Mouse (Mus musculus): ENCODE results near the gene Xpot.

Gene Xpot

DNA sequence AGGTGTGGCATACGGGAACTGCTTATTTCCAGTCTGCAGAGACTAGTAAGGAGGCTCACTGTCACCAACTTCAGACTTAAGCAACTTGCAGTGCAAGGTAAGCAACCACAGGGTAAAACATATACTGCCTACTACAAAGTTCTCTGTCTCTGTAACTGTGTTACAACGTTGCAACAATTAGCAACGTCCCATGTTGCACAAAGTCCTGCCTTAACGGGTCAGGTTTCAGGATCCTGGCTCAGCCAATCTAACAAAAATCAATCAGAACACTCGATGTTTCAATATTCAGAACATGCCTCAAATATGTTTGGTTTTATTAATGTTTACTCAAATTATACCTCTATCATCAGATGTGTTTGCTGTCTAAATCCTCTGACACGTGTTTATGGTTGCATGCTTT is 3.7 kb downstream of the Xpot start:
- DNase-seq (ENCODE audit: low read depth, low spot score), result no peak

DNA sequence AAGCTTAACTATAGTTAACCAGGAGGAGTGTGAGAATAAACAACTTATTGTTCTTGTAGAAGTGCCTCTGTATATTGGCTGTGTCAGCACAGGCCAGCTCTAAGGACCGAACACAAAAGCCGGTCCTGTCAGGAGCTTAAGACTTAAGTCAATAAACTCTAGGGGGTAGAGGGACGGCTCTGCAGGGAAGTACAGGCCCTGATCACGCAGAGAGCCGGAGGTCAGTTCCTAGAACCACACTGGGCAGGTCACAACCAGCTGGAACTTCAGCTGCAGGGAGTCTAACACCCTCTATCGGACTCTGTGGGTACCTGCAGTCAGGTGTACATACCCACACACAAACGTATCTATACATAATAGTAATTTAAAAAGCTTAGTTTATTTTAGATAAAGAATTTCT is 10.2 kb downstream of the Xpot start:
- no peak for DNase-seq (ENCODE audit: low read depth, low spot score)

DNA sequence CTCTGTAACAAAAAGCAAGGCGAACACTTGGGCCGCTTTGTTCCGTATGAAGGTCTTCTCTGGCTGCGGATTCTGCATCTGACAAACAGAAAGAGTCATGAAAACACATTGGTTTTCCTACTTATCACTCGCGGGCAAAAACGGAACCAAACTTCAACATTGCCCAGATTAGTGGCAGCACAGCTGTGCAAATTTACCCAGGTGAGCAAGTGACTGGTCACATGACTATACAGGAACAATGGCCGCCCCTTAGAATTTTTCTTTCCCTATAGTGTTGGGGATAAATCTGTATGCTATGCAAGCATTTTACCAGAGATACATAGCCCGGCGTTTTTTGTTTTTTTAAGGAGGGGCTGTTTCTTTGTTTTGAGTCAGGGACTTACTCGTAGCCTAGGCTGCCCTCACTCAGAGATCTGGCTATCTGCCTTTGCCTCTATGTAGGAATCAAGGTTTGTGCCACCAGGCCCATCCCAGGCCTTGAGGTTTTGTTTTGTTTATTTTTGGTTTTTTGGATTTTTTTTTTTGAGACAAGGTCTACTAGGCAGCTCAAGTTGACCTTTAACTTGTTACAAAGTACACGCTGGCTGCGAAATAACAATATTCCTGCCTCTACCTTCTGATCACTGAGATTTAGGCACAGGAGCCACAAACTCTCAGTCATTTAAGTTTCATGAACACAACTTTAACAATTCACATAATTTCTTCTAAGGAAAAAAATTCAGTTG is 10.8 kb downstream of the Xpot start:
- DNase-seq (ENCODE audit: low read depth, low spot score), result no peak

DNA sequence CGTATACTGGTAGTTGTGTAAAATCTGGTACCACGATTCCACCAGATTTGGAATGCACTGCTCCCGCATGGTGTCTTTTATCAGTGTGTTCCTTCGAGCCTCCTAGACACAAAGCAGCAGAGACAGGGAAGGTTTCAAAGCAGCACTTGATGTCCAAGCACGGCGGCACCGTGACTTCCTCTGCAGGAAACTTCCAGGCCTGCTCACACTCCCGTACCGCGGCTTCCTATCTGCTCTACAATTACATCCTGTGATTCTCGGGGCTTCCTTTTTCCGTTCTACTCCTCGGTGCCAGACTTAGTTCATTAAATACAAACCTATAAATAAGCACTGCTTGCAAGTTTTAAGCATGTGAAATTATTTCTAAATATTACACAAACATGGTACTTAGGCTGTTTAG is 12.6 kb downstream of the Xpot start:
- DNase-seq (ENCODE audit: low read depth, low spot score), result no peak

DNA sequence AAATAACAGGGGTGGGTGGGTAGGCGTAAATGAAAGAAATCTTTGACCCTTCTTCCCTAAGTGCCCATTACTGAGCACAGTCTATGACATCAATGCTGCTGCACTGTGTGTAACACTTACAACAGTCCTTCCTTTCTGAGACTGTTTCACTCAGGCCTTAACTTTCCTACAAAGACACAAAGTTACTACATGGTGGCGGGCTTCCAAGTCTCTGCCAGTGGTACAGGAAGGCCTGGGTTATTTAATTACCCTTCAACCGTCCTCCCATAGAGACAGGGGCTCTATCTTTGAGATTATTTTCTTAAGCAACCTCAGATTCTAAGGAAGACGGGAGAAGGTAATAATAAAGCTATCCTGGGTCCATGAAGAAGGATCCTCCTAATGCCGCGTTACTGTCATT is 13.7 kb downstream of the Xpot start:
- no peak for DNase-seq (ENCODE audit: low read depth, low spot score)

DNA sequence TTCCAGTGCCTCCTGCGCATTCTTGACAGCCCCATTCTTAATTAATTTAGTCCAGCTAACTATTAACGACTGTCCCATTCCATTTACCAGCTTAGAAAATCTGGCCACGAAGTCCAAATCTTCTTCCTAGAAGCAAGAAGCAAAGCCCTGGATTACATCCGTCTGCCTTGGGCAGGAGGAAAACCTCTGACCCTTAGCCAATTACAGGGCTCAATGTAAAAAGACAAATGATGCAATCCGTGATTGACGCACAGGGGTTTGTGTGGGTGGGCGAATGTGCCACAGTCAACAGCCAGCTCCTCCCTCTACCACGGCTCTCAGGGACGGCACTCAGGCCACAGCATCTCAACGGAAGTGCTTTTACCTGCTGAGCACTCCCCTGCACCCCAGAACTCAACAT is 14.5 kb downstream of the Xpot start:
- no peak for DNase-seq (ENCODE audit: low read depth, low spot score)

DNA sequence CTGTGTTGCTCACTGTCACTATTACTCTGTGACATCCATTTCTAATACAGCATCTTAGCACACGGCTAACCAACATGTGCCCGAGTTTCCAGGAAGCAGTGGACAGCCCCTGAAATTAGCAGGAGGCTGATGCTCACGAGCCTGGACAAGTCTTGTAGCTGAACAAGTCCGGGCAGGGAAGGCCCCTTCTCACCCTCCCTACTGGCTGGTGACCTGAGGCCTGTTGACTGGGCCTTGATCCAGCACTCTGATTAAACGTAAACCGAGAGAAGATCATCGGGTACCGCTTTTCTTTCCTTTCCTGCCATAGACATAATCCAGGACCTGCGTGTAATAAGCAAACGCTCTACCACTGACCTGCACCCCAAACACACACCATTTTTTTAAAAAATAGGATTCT is 18.0 kb downstream of the Xpot start:
- DNase-seq (ENCODE audit: low read depth, low spot score), result no peak

DNA sequence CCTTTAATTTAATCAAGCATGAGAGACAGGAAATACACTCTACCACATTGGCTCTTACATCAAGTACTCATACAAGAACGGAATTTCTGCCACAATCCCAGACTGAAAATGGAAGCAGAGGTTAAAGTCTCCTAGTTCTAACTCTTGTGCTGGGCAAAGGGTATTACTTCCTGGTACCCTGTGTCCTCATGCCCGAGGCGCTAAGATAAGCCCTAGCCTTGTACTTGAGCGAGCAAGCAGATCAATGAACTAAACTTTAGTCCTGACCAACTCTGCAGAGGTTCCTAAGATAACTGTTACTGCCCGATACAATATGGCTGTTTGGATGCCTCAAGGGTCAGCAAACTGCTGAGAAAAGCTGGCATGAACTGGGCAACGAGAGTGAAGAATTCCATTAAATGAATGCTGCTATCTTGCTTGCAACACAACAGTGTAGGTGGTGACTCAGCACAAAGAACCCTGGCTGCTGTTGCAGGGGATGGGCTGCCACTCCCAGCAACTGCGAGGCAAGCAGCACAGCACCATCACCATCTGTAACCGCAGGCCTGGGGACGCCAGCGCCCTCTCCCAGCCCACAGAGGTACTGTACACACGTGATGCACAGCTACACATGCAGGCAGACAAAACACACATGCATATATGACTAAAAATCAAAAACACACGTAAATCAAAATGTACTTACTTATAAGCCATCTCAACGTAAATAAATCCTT is 21.3 kb downstream of the Xpot start:
- DNase-seq (ENCODE audit: low read depth, low spot score), result no peak

DNA sequence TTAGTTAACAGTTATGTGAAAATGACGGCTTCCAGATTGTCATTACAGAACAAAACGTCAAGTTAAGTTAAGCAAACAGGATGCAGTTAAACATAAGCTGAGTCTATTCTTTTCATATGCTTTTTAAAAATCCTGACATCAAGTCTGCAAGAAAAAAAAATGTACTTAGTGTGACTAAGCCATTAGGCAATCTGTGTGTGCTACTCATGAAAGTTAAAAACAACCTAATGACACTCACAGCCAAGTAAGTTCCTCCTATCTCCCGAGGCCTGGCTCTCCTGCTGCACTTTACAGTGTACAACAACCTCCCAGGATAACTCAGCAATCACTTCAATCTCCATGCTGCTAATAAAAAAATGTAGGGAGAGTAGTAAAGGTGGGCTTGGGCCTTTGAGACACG is 22.6 kb downstream of the Xpot start:
- no peak for DNase-seq (ENCODE audit: low read depth, low spot score)

DNA sequence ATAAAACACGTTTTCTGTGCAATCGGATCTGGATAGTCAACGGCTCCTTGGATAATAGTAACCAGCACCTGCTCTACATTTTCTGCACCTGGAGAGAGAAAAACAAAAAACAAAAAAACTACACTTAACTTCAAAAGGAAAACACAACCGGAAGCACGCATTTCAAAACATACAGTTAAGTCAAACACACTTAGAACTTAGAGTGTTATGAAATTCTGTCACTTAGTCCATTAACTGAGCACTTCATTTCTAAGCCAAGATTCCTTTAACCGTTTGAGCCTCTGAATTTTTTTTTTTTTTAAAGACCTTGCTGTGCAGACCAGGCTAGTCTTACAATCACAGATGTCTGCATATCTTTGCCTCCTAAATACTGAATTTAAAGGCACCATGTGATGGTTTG is 24.9 kb downstream of the Xpot start:
- no peak for DNase-seq (ENCODE audit: low read depth, low spot score)

DNA sequence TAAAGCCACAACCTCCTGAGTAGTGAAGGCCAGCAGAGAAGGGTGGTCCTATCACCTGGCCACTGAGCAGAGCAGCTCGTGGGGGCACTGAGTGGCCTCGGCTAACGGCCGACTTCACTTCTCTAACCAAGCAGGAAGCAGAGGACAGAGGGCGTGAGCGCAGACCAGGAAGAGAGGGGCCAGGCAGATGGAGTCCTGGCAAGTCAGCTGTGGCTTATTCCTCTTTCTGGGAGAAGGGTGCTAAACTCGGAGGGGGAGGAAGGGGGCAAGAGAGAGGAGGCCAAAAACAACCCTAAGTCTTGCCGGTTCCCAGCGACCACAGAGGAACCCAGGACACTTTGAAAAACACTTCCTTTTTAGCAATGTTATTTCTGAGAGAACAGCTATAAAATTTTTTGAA is 29.6 kb downstream of the Xpot start:
- peak; percentile 40 for DNase-seq (ENCODE audit: low read depth, low spot score)

DNA sequence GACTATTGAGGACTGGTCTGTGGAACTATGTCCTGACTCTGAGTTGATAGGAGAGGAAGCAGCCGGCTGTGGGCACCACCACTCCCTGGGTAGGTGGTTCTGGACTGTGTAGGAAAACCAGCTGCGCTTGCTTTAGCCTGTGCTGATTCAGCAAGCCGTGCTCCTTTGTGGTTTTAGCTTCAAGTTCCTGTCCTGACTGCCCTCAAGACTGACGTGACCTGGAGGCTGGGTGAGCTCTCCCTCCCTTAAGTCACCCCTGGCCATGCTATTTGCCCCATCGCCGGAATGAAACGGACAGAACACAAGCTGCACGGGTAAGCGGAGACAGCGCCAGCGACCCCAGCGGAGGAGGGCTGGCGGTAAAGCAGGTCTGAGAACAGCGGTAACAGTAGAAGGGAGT is 35.0 kb downstream of the Xpot start:
- peak; percentile 28 for DNase-seq (ENCODE audit: low read depth, low spot score)

DNA sequence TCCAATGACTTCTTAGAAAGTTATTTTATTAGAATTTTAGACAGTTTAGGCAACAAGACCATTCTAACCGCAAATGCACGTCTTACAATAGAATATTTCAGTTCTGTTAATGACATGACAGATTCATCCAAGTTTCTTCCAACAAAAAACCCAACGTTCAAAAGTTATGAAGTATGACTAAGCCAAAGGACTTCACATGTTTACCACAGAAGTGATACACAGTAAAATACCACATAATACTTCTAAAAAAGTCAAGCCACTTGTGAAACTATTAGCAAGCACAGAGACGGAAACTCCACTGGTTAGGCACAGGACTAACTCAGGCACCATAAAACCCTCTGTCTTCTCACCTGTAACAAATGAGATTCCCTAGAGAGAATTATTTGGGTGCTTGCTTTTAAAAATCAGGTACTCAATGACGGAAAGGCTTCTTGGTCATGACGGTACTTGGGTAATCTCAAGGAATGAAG is 38.7 kb downstream of the Xpot start:
- DNase-seq (ENCODE audit: low read depth, low spot score), result no peak

DNA sequence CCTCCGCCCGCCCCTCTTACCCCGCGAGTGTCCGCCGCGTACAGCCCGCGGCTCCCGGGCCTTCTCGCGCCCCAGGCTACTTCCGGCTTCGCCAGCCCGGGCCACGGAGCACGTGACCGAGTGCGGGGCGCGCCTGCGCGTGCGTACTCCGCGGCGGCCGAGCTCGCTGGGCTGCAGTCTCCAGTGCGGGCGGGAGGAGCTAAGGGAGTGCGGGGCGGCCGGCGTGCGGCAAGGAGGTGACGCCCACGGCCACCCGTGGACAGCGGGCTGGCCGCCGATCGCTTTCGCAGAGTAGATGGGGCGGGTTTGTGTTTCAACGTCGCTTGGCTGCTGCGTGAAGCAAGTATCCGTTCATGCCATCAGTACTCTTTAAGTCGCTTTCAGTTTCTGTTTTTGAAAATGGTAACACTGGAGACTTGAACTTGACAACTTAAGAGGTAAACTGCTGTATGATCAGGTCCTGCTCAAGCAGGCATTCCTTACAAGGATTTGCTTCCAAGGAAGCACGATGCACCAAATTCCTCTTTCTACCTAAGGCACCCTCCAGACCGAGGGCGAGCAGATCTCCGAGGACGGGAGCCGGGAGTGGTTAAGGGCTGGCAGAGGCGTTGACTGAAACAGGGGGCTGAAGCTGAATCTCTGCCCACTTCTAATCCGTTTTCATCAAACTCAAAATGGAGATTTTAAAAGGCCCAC is 39.3 kb downstream of the Xpot start, which contains the start of gene Tbk1:
Gene Tbk1, minus strand, starts transcription at position 113 of the 696 bp plus-strand sequence.
- peak; percentile 91 for DNase-seq (ENCODE audit: low read depth, low spot score)

DNA sequence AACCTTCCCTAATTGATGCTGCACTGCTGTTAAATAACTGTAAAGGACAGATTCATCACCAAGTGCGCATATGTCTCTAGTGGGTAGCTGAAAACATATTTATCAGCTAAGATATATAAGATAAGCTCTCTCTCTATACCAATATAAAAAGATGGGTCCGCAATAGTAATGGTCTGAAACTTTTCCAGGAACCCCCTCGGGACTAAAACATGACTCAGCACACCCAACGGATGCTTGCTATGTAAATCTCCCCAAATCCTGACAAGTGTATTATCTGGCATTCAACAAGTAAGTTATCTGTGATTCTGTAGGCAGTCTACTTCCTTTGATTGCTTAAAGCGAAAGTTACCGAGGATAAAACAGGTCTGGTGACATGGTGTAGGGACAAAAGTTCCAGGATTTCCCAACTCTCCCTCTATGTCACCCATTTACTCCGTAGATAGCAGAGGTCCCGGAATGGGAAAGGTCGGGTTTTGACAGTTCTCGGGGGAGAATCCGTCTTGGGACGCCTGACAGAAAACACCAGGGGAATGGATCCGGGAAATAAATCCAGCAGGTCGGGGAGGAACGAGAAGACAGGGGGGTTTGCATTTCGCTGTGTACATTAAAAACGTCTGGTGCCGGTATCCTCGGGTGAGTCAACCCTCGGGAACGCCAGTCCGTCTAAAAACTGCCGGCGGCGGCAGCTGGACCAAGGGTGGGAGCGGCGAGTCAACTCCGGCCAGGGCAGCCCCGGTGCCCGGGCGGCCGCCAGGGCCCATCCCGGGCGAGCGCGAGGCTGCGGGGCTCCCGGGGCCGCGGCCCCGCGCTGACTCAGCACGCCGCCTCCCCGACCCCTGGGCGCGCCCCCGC is 40.1 kb downstream of the Xpot start:
- DNase-seq (ENCODE audit: low read depth, low spot score), result no peak

DNA sequence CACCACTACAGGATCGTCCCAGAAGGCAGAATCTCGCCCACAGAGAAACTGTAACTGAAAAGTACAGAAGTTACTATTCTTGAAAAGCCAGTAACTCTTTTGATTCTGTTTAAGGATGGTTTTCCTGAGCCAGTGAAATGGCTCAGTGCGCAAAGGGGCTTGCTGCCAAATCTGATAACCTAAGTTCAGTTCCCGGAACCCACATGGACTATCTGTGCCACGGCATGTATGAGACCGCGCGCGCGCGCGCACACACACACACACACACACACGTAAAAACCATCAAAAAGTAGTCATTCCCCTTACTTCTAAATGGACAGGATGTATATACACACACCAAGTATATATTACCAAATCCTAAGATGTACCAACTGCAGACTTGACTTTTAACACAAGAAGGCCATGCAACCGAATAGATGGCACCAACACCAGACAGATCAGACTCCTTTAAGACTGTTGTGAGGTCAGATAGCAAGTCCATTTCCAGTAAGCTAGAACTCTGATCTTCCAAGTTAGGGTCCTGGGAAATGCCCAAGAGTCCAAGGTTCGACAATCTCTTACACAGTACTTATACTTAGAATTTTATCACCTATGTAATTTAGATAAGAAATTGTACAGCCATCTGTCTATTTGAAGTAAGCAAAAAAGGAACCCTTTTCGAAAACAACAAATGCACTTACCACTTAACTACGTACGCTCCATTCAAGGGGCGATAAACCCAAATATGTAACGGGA is 40.9 kb downstream of the Xpot start:
- DNase-seq (ENCODE audit: low read depth, low spot score), result no peak

DNA sequence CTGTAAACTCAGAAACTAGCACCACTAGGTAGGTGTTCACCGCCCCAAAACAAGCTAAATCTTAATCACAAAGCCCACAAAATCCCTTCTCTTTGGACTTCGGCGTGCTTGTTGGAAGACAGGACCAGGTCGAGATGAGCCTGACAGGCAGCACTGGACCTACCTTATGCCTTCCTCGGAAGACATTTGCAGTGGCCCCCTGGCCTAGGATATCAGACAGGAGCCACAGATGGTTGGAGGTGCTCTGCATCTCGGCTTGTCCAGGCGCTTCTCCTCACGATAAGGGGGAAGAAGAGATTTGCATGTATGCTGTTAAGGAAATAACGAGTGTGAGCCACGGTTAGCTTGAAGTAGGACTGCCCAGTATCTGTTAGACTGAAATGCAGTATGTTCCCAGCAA is 42.1 kb downstream of the Xpot start:
- DNase-seq (ENCODE audit: low read depth, low spot score), result no peak

DNA sequence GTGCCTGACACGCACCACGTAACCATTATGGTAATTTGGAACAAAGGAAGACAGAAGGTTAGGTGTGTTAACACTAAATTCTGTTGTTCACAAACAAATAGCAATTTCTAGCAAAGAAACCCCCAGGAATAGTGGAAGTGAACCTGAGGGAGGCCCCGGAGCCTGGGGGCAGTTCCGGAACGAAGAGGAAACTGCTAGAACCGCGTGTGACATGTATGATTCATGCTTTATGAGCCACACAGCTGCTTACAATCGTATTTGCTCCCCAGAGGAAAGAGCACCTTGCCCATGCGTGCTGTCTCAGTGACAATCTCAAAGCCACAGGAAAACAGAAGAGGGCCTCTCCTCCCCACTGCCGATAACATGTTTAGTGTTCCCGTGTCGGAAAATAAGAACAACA is 43.1 kb downstream of the Xpot start:
- DNase-seq (ENCODE audit: low read depth, low spot score), result no peak

DNA sequence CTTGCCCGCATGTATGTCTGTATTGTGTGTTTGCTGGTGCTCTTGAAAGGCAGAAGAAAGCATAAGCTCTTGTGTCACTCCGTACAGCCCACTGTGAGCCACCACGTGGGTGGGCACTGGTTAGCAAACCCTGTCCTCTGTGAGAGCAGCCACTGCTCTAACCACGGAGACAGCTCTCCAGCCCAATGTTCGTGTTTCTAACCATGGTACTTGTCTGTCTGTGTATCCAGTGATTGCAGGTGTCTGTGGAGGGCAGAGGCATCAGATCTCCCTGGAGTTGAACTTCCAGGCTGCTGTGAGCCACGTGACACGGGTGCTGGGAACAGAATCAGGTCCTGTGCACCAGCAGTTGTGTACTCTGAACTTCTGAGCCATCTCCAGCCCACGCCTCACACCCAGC is 43.8 kb downstream of the Xpot start:
- DNase-seq (ENCODE audit: low read depth, low spot score), result no peak

DNA sequence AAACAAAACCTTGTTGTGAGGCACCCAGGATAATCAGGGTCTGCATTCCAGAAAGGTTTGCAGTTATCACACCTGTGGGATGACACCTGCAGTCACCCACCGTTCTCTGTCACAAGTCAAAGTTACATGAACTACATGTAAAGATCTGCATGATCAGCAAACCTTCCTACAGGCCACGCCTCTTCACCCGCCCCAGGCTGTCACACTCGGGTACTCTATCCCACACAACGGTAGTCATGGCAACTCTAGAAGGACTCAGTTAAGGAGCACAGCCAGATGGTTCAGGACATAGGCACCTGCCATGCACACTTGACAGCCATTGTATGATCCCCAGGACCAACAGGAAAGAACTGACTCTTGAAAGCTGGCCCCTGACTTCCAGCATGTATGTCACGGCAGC is 44.7 kb downstream of the Xpot start:
- DNase-seq (ENCODE audit: low read depth, low spot score), result no peak

DNA sequence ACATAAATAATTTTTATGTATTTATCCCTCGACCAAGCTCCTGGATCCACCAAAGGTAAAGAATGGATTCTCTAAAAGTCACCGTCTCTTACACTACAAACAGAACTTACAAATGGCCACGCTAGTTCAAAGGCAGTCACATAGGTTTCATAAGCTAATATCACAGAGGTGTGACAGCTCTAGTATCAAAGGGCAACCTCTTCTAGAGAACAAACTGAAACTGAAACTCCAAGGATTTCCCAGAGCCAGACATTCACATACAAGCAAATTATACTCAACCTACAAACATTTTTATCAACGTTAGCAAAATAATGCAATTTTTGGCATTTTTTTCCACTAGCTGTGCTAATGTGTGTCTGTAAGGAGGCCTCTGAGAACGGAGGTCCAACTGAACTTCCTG is 45.8 kb downstream of the Xpot start:
- DNase-seq (ENCODE audit: low read depth, low spot score), result no peak

Measured in skeletal muscle tissue, adult 2 months (tissue).